Mouse (Mus musculus): ENCODE measurements around the gene Gm853.

GRCm38 (mm10) chr4:130183879-130184278 lies 38.3 kb downstream of the Gm853 start:
- TF ChIP-seq CTCF (conservative IDR thresholded peaks at IDR 0.05; ENCODE audit: low read length) (no peak), POU5F1 (IDR thresholded peaks at IDR 0.05; ENCODE audit: borderline replicate concordance, low read length) (no peak)

Measured in E14TG2a.4 (cell line).